Comparison of ENCODE assay signal across 8 mouse cellular contexts in genomic region chrX:164980193-164980775, GRCm38 (mm10). TPM values are rescaled to one million over a fixed set of nuclear protein-coding genes. Genes with fewer than 3 reads are reported as not detected.
A peak's percentile ranks its signal among the peaks of the same experiment; 100 is the strongest.
DNase-seq lines count a peak whose midpoint lies in the region; ATAC-seq and TF ChIP-seq lines count a peak whose summit lies in the region.

Mospd2 (minus strand) TSS chrX:164980375.
Fancb (plus strand) TSS chrX:164980592.

- 15% methylated on average over 24 of the region's 26 CpGs for WGBS in heart, embryonic 11.5 days (ENCODE audit: insufficient replicate concordance)
- 18% methylated on average over 25 of the region's 26 CpGs for WGBS in kidney, embryonic 16.5 days
- WGBS in liver, adult 2 months, result under 1% methylated on average over 20 of the region's 26 CpGs

- H3K9ac ChIP-seq in heart, embryonic 11.5 days (ENCODE audit: low read depth, low read length), result peak within 1 kb of the TSS; percentile 69
- H3K9ac ChIP-seq in kidney, embryonic 16.5 days (replicated peaks; ENCODE audit: low read length), result peak within 1 kb of the TSS; percentile 68
- H3K9ac ChIP-seq in liver, adult 2 months (ENCODE audit: low read depth, low read length), result peak within 1 kb of the TSS; percentile 65

- TF ChIP-seq POLR2A in liver, adult 2 months (IDR thresholded peaks at IDR 0.05; ENCODE audit: extremely low read depth, insufficient read depth, low read length), result 0 out of 2 replicates have a peak, but pooled peaks have one; percentile 37
- peak; percentile 61 for TF ChIP-seq POLR2A in myocyte (IDR thresholded peaks at IDR 0.05; ENCODE audit: insufficient read length, low read depth)

- H3K27me3 ChIP-seq in heart, embryonic 11.5 days (ENCODE audit: control insufficient read depth, insufficient read depth, low read length), result no peaks in the 10 kb centered on the region
- no peaks in the 10 kb centered on the region; the same call in 1 of the 2 replicates for H3K27me3 ChIP-seq in kidney, embryonic 16.5 days (ENCODE audit: insufficient read depth, low read length)
- no peaks in the 10 kb centered on the region for H3K27me3 ChIP-seq in liver, adult 2 months (ENCODE audit: control insufficient read depth, insufficient read depth, low read length)
- no peaks in the 10 kb centered on the region for H3K27me3 ChIP-seq in myocyte (ENCODE audit: control insufficient read depth, insufficient read depth, insufficient read length)
- no peaks in the 10 kb centered on the region for H3K27me3 ChIP-seq in splenic B cell, adult 2 months (ENCODE audit: control insufficient read depth, insufficient read depth, low read length, poor library complexity, severe bottlenecking)

- H3K36me3 ChIP-seq in heart, embryonic 11.5 days (ENCODE audit: control insufficient read depth, insufficient read depth, low read length), result no peaks in the 10 kb centered on the region
- H3K36me3 ChIP-seq in kidney, embryonic 16.5 days (ENCODE audit: insufficient read depth, low read length), result no peaks in the 10 kb centered on the region
- no peaks in the 10 kb centered on the region; the same call in 1 of the 2 replicates for H3K36me3 ChIP-seq in liver, adult 2 months (ENCODE audit: control insufficient read depth, insufficient read depth, low read length)
- H3K36me3 ChIP-seq in myocyte (ENCODE audit: control insufficient read depth, insufficient read depth), result no peaks in the 10 kb centered on the region
- no peaks in the 10 kb centered on the region for H3K36me3 ChIP-seq in splenic B cell, adult 2 months (ENCODE audit: control insufficient read depth, insufficient read depth, low read length, poor library complexity, severe bottlenecking)

- peak within 1 kb of the TSS; percentile 60 for H3K4me3 ChIP-seq in heart, embryonic 11.5 days (ENCODE audit: low read depth, low read length)
- H3K4me3 ChIP-seq in kidney, embryonic 16.5 days (ENCODE audit: low read length), result peak within 1 kb of the TSS; percentile 66
- H3K4me3 ChIP-seq in liver, adult 2 months (ENCODE audit: insufficient read depth, low read depth, low read length), result peak within 1 kb of the TSS; percentile 69
- peak within 1 kb of the TSS; percentile 47 for H3K4me3 ChIP-seq in myocyte

- ATAC-seq in erythroblast, adult 5-6 weeks (replicated peaks; ENCODE audit: low FRiP score, poor library complexity, severe bottlenecking), result peak; percentile 100
- ATAC-seq in heart, embryonic 11.5 days (replicated peaks; ENCODE audit: insufficient number of reproducible peaks, low FRiP score, low TSS enrichment), result peak; percentile 100
- peak; percentile 100 for ATAC-seq in kidney, embryonic 16.5 days (ENCODE audit: low FRiP score, low TSS enrichment)

- DNase-seq in B cell, adult 2 months, result peak; percentile 75 to 79
- DNase-seq in brain, adult 2 months (ENCODE audit: low read depth, low spot score), result peak; percentile 98
- peak; percentile 94 for DNase-seq in liver, adult 2 months (ENCODE audit: extremely low read depth, low read depth, low spot score)
- DNase-seq in splenic B cell, adult 2 months (ENCODE audit: low read depth, low spot score), result peak; percentile 89

- no peak within 1 kb of the TSS for H3ac ChIP-seq in myocyte (ENCODE audit: control insufficient read depth, insufficient read length)

- H3K9me3 ChIP-seq in heart, embryonic 11.5 days (replicated peaks; ENCODE audit: control insufficient read depth, low read length), result no peaks in the 10 kb centered on the region
- H3K9me3 ChIP-seq in kidney, embryonic 16.5 days (ENCODE audit: low read length), result no peaks in the 10 kb centered on the region

- 0 out of 2 replicates have a peak within 1 kb of the TSS, but pooled peaks have one; percentile 3 for H3K27ac ChIP-seq in heart, embryonic 11.5 days (ENCODE audit: low read depth, low read length)
- H3K27ac ChIP-seq in kidney, embryonic 16.5 days (ENCODE audit: low read length), result peak within 1 kb of the TSS; percentile 53; the same call in 1 of the 2 replicates
- peak within 1 kb of the TSS; percentile 61 for H3K27ac ChIP-seq in liver, adult 2 months (replicated peaks; ENCODE audit: insufficient read depth, low read depth, low read length)

- H3K79me2 ChIP-seq in liver, adult 2 months (ENCODE audit: control insufficient read depth, insufficient read depth, low read length), result no peaks in the 10 kb centered on the region; the same call in 1 of the 2 replicates
- H3K79me2 ChIP-seq in myocyte (ENCODE audit: control insufficient read depth, insufficient read depth), result peaks cover 20% of the 10 kb centered on the region

- H3K4me1 ChIP-seq in heart, embryonic 11.5 days (ENCODE audit: control insufficient read depth, insufficient read depth, low read length), result no peaks in the 10 kb centered on the region
- H3K4me1 ChIP-seq in kidney, embryonic 16.5 days (ENCODE audit: insufficient read depth, low read length), result no peaks in the 10 kb centered on the region; the same call in 1 of the 2 replicates
- H3K4me1 ChIP-seq in liver, adult 2 months (ENCODE audit: control insufficient read depth, insufficient read depth, low read length), result peaks cover 10% of the 10 kb centered on the region; the same call in 1 of the 2 replicates

- H3K4me2 ChIP-seq in heart, embryonic 11.5 days, result peak within 1 kb of the TSS; percentile 64
- peak within 1 kb of the TSS; percentile 55 for H3K4me2 ChIP-seq in kidney, embryonic 16.5 days (replicated peaks; ENCODE audit: low read depth, low read length)
- peak within 1 kb of the TSS; percentile 77 for H3K4me2 ChIP-seq in myocyte (ENCODE audit: low read depth)

- TF ChIP-seq CTCF in liver, adult 2 months (IDR thresholded peaks at IDR 0.05; ENCODE audit: low read depth, low read length), result no peak

TF ChIP-seq in myocyte, 11 proteins besides CTCF, POLR2A, EP300 and RAD21:
- peak; percentile 87 for TF ChIP-seq E2F4 (IDR thresholded peaks at IDR 0.05; ENCODE audit: insufficient read depth)
- TF ChIP-seq SRF (IDR thresholded peaks at IDR 0.05; ENCODE audit: control insufficient read depth, insufficient read length, low read depth), result no peak
- no peak for TF ChIP-seq POLR2AphosphoS2 (IDR thresholded peaks at IDR 0.05; ENCODE audit: insufficient read length, low read depth)
- TF ChIP-seq USF1 (IDR thresholded peaks at IDR 0.05; ENCODE audit: low read depth), result peak; percentile 9

RNA-seq across cellular contexts. Expression of gene Mospd2, which starts in this region (rescaled TPM):
- total RNA-seq in erythroblast, adult 5-6 weeks (2015; ENCODE audit: low replicate concordance), result 11.0 and 15.0 TPM in 2 replicates
- total RNA-seq in erythroblast, adult 5-6 weeks (2017; ENCODE audit: low replicate concordance), result 12.3 and 17.5 TPM in 2 replicates
- polyA plus RNA-seq in heart, embryonic 11.5 days (2014; fragmentation: Nextera tagmentation; extraction: Ambion mirVana), result 11.9 and 12.2 TPM in 2 replicates
- polyA plus RNA-seq in kidney, embryonic 16.5 days (2015; fragmentation: Nextera tagmentation; extraction: Ambion mirVana), result 19.2 and 20.6 TPM in 2 replicates
- total RNA-seq in liver, adult 2 months (2014; rRNA removed), result 33.5 and 42.3 TPM in 2 replicates
- 5.5 and 7.2 TPM in 2 replicates for polyA plus RNA-seq in liver, adult 2 months (2012; rRNA removed)
- 4.9 TPM for polyA plus RNA-seq in myocyte (2012; fragmentation: generic; extraction: Trizol)

RNA-seq across cellular contexts. Expression of gene Fancb, which starts in this region (rescaled TPM):
- 0.19 and 1.0 TPM in 2 replicates for total RNA-seq in erythroblast, adult 5-6 weeks (2015; ENCODE audit: low replicate concordance)
- total RNA-seq in erythroblast, adult 5-6 weeks (2017; ENCODE audit: low replicate concordance), result 3.4 and 5.2 TPM in 2 replicates
- 6.3 and 8.1 TPM in 2 replicates for polyA plus RNA-seq in heart, embryonic 11.5 days (2014; fragmentation: Nextera tagmentation; extraction: Ambion mirVana)
- 9.2 and 9.3 TPM in 2 replicates for polyA plus RNA-seq in kidney, embryonic 16.5 days (2015; fragmentation: Nextera tagmentation; extraction: Ambion mirVana)
- 0.92 and 1.2 TPM in 2 replicates for total RNA-seq in liver, adult 2 months (2014; rRNA removed)
- 0.07 and 0.15 TPM in 2 replicates for polyA plus RNA-seq in liver, adult 2 months (2012; rRNA removed)
- 0.70 TPM for polyA plus RNA-seq in myocyte (2012; fragmentation: generic; extraction: Trizol)

Comparison
In these comparisons a context has a peak if more than half of its experiments do, and no peak if none do; other contexts are left out.
1. Peak in every context shown above with its lines: DNase-seq, ATAC-seq, H3K4me3 ChIP-seq and H3K27ac ChIP-seq.
2. H3K27ac ChIP-seq: peak in every context shown above with its lines; median percentile 61 in liver, adult 2 months; 53 in kidney, embryonic 16.5 days; 3 in heart, embryonic 11.5 days.